Mouse (Mus musculus): ENCODE results near the gene Grm3.

Gene Grm3

DNA sequence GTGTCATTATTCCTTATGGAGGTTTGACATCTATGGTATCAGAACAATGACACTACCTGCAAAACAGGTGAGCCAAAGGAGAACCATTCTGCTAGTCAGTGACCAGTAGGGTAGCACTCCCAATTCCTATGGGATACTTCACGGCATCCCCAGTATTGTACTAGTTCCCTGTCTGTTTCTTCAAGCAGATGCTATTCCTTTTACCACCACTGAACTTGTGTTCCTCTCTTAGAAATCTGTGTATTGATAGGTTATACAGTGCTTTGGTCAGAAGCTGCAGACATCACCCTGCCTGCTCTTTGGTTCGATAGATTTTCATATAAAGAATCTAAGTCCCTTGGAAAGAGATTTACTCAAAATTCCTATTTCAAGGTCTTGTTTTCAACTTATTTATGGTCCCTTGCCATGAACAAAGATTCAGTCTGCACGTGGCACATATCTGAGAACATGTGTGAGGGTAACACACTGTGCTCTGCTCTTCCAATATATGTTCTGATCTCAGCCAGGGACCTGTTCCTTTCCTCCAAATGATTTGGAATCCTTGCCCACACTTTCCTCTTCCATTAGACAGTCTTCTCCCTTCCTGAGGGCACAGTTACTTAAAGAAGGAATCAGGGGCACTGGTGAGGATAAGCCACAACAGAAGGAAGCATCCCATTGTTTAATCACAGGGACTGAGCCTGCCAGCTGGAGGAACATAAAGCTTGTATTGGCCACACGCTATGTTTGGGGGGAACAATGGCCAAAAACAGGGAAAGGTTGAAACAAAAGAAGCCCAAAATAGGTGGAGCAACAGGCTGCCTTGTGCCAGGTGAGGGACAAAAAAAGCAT is 102.5 kb downstream of the Grm3 start:
- no peak for DNase-seq

- no peak for DNase-seq
Observed at GRCm38 (mm10) chr5:9621417-9622067, 103.4 kb downstream of the Grm3 start.

DNA sequence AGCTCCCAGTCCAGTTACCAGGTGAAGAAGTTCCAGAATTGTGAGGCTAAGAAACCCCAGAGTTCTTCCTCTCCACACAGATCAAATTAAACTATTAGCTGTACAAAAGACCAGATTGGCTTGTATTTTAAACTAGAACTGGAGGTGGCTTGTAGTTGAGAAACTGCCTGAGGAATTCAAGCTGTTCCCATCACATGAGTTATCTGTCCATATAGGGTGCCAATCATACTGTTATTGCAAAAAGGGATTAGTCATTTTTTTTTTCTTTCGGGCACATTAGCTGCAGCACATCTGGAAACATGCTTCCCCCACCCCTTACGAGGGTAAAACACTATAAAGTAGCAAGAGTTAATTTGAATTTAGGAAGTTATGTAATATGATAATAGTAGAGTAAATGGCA is 145.9 kb downstream of the Grm3 start:
- no peak for DNase-seq

GRCm38 (mm10) chr5:9578571-9578970 is 146.4 kb downstream of the Grm3 start:
- DNase-seq: no peak

DNA sequence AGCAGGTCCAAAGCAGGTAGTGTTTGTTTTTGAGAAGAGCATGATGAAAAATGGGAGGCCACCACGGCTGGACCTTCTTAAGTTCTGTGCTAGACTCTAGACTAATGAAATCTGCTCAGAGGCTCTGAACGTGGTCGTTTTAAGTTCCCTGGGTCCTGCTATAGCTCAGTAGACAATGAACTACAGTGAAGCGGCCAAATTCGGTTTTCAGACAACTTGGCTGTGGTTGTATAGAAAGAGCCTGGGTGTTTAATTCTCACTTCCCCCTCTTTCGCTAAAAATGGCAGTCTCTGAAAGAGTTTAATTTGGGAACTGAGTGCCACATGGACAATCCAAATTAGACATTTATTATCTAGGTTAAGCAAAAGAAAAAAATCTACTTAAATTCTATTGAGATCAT is 154.0 kb downstream of the Grm3 start:
- DNase-seq: no peak

DNA sequence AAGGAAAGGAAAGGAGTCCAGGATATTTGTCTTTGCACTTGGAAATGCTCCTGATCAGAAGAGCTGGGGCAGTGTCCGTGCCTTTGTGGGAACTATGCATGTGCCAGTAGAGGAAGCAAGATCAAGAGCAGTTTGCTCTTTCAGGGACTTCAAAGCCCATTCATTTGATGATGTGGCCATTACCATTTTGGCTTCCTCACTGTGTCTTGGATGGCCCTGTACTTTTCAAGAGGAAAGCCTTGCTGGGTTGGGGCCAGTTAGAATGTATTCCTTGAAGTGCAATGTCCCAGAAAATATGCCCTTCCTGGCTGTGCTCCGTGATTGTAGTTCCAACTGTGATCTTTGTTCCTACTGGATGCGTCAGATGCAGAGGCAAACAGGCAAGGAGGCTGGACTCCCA is 167.3 kb downstream of the Grm3 start:
- no peak for DNase-seq

GRCm38 (mm10) chr5:9540822-9541557 is 184.0 kb downstream of the Grm3 start:
- DNase-seq: no peak

DNA sequence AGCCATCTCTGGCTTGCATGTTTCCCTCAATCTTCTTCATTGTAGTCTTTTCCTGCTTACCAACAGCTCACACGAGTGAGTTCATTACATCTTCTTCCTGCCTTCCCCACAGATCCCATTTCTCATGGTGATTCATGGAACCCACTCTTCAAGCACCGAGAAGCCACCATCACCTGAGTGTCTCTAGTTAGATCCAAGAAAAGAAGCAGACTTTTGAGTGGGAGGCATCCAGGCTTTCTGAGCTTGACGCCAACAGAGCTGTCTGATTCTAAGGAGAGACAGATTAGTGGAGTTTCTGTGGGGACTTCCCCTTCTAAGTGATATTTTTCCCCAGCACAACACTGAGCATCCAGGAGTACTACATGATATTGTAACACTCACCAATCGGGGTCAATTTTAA is 199.5 kb downstream of the Grm3 start:
- DNase-seq: no peak

DNA sequence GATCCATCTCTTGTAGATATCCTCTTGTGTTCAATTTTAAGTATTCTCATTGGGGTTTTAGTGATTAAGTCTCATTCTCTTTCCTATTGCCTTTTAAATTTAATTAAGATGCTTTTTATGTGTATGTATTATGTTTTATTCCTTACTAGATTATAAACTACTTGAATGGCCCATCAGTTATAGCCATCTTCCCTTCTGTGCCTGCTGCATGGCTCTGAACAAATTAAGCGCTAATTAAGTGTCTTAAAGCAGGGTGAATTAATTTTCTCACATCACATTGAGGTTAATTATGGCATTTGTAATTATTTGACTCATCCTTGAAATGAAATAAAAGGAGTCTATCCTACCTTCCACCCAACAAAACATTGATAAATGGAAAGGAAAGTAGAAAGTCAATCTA is 213.9 kb downstream of the Grm3 start:
- DNase-seq: no peak

GRCm38 (mm10) chr5:9497235-9497634 is 227.7 kb downstream of the Grm3 start:
- no peak for DNase-seq

DNA sequence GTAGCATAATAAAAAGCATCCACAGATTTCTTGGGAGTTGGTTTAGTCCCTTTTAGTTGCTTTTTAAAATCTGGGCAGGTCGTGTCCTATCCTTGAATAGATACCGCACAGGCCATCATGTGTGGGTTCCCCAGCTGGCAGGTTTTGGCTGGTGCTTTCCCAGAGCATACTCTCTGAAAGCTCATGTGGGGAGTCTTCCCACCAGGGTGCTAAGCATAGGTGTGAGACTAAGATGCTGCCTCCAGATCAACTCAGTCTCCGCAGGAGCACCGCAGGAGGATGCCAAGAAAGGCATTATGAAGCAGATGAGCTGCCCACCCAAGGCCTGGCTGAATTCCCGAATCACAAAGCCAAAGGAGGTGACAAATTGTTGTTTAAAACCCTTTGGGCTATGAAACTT is 229.5 kb downstream of the Grm3 start:
- DNase-seq: no peak

GRCm38 (mm10) chr5:9477587-9477986 is 247.4 kb downstream of the Grm3 start:
- DNase-seq: no peak

GRCm38 (mm10) chr5:9453298-9453697 is 271.7 kb downstream of the Grm3 start:
- no peak for DNase-seq

DNA sequence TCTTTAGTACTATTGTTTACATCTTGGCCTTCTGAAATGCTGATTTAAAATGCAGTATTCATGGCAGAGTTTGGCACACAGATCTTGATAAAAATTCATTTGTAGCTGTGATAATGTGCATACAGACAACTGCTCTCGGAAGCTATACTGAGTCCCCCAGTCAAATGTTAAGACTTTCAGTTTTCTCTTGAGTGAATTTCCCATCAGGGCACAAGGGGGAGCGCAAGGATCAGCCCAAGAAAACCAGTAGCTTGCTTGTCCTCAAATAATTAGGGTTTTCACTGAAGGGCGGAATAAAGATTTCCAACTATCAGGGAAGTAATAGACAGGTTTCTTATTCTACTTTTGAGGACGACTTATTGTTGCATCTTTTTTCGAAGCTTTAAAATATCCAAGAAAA is 275.4 kb downstream of the Grm3 start:
- no peak for DNase-seq

DNA sequence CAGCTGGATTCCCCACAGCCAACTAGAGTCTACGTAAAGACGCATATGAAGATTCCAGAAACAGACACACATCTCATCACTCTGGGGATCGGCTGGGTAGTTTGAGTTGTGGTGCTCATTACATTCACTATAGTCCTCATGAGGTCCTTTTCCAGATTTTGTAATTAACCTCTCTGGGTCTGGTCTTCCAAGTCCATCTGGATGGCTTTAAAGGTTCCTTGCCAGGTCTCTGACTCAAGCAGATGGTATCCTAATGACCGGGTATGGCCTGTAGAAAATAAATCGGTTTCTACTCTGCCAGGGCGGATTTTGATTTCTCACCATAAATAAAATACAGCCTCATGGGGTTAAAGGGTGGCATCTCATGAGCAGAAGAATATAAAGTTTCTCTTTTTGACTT is 276.0 kb downstream of the Grm3 start:
- no peak for DNase-seq

- no peak for DNase-seq
Observed at GRCm38 (mm10) chr5:9446146-9446545, 278.8 kb downstream of the Grm3 start.
